Mouse (Mus musculus): ENCODE data around the gene Ilf3. TPM values are rescaled to one million over a fixed set of nuclear protein-coding genes. Genes with fewer than 3 reads are reported as not detected.

Gene Ilf3
- polyA plus RNA-seq, 1 experiment = 56.6 TPM

- H3K4me2 ChIP-seq (ENCODE audit: low read depth) = peak overlapping the region; percentile 76
- H3K27me3 ChIP-seq (ENCODE audit: control insufficient read depth, insufficient read depth, insufficient read length) = no peaks in the 10 kb centered on the region
- peaks cover 83% of the 10 kb centered on the region for H3K79me2 ChIP-seq (ENCODE audit: control insufficient read depth, insufficient read depth)
- no peak overlapping the region for H3ac ChIP-seq (ENCODE audit: control insufficient read depth, insufficient read length)
- TF ChIP-seq REST (IDR thresholded peaks at IDR 0.05; ENCODE audit: insufficient read depth, insufficient read length) (no peak), E2F4 (IDR thresholded peaks at IDR 0.05; ENCODE audit: insufficient read depth) (no peak), TCF12 (IDR thresholded peaks at IDR 0.05; ENCODE audit: insufficient read depth, poor library complexity, severe bottlenecking) (no peak), USF1 (IDR thresholded peaks at IDR 0.05; ENCODE audit: low read depth) (no peak), SRF (IDR thresholded peaks at IDR 0.05; ENCODE audit: control insufficient read depth, insufficient read length, low read depth) (no peak), POLR2AphosphoS2 (IDR thresholded peaks at IDR 0.05; ENCODE audit: insufficient read length, low read depth) (no peak), MYOD1 (IDR thresholded peaks at IDR 0.05; ENCODE audit: control insufficient read depth in 1 of 3, insufficient read length in 2 of 3, low read depth in 2 of 3) (no peak), MAX (IDR thresholded peaks at IDR 0.05; ENCODE audit: low read depth) (no peak), POLR2A (IDR thresholded peaks at IDR 0.05; ENCODE audit: insufficient read length, low read depth) (no peak), TCF3 (IDR thresholded peaks at IDR 0.05; ENCODE audit: insufficient read length, low read depth) (no peak), MYOG (IDR thresholded peaks at IDR 0.05; ENCODE audit: control insufficient read depth in 1 of 3, insufficient read depth in 1 of 3, insufficient read length in 2 of 3, low read depth in 2 of 3) (no peak), CEBPB (IDR thresholded peaks at IDR 0.05; ENCODE audit: insufficient read depth, poor library complexity, severe bottlenecking) (no peak)
- no peaks in the 10 kb centered on the region for H3K36me3 ChIP-seq (ENCODE audit: control insufficient read depth, insufficient read depth)
- H3K4me3 ChIP-seq = no peak overlapping the region
These were observed 60.5 kb downstream of the Ilf3 start for GRCm38 (mm10) chr9:21428178-21428577.

- no peaks in the 10 kb centered on the region for H3K27me3 ChIP-seq (ENCODE audit: control insufficient read depth, insufficient read depth, insufficient read length)
- no peak for TF ChIP-seq MAX (IDR thresholded peaks at IDR 0.05; ENCODE audit: low read depth)
- no peak for TF ChIP-seq TCF3 (IDR thresholded peaks at IDR 0.05; ENCODE audit: insufficient read length, low read depth)
- no peak for TF ChIP-seq E2F4 (IDR thresholded peaks at IDR 0.05; ENCODE audit: insufficient read depth)
- no peak for TF ChIP-seq REST (IDR thresholded peaks at IDR 0.05; ENCODE audit: insufficient read depth, insufficient read length)
- TF ChIP-seq USF1 (IDR thresholded peaks at IDR 0.05; ENCODE audit: low read depth) = no peak
- no peak for TF ChIP-seq MYOG (IDR thresholded peaks at IDR 0.05; ENCODE audit: control insufficient read depth in 1 of 3, insufficient read depth in 1 of 3, insufficient read length in 2 of 3, low read depth in 2 of 3)
- no peak for TF ChIP-seq MYOD1 (IDR thresholded peaks at IDR 0.05; ENCODE audit: control insufficient read depth in 1 of 3, insufficient read length in 2 of 3, low read depth in 2 of 3)
- TF ChIP-seq POLR2AphosphoS2 (IDR thresholded peaks at IDR 0.05; ENCODE audit: insufficient read length, low read depth) = no peak
- TF ChIP-seq POLR2A (IDR thresholded peaks at IDR 0.05; ENCODE audit: insufficient read length, low read depth) = no peak
- no peak for TF ChIP-seq CEBPB (IDR thresholded peaks at IDR 0.05; ENCODE audit: insufficient read depth, poor library complexity, severe bottlenecking)
- TF ChIP-seq TCF12 (IDR thresholded peaks at IDR 0.05; ENCODE audit: insufficient read depth, poor library complexity, severe bottlenecking) = no peak
- no peak for TF ChIP-seq SRF (IDR thresholded peaks at IDR 0.05; ENCODE audit: control insufficient read depth, insufficient read length, low read depth)
- H3K79me2 ChIP-seq (ENCODE audit: control insufficient read depth, insufficient read depth) = peaks cover 100% of the 10 kb centered on the region
- H3K4me2 ChIP-seq (ENCODE audit: low read depth) = no peak overlapping the region
- H3K36me3 ChIP-seq (ENCODE audit: control insufficient read depth, insufficient read depth) = no peaks in the 10 kb centered on the region
- H3K4me3 ChIP-seq = no peak overlapping the region
- H3ac ChIP-seq (ENCODE audit: control insufficient read depth, insufficient read length) = no peak overlapping the region
These were observed 63.1 kb downstream of the Ilf3 start for GRCm38 (mm10) chr9:21430724-21431123.

GRCm38 (mm10) chr9:21432066-21432465, 64.4 kb downstream of the Ilf3 start:
- Histone ChIP-seq H3K79me2 (ENCODE audit: control insufficient read depth, insufficient read depth) (peaks cover 100% of the 10 kb centered on the region), H3ac (ENCODE audit: control insufficient read depth, insufficient read length) (no peak overlapping the region), H3K4me2 (ENCODE audit: low read depth) (no peak overlapping the region), H3K36me3 (ENCODE audit: control insufficient read depth, insufficient read depth) (no peaks in the 10 kb centered on the region), H3K27me3 (ENCODE audit: control insufficient read depth, insufficient read depth, insufficient read length) (no peaks in the 10 kb centered on the region), H3K4me3 (no peak overlapping the region)
- TF ChIP-seq POLR2AphosphoS2 (IDR thresholded peaks at IDR 0.05; ENCODE audit: insufficient read length, low read depth) (no peak), MYOG (IDR thresholded peaks at IDR 0.05; ENCODE audit: control insufficient read depth in 1 of 3, insufficient read depth in 1 of 3, insufficient read length in 2 of 3, low read depth in 2 of 3) (no peak), USF1 (IDR thresholded peaks at IDR 0.05; ENCODE audit: low read depth) (no peak), REST (IDR thresholded peaks at IDR 0.05; ENCODE audit: insufficient read depth, insufficient read length) (no peak), MYOD1 (IDR thresholded peaks at IDR 0.05; ENCODE audit: control insufficient read depth in 1 of 3, insufficient read length in 2 of 3, low read depth in 2 of 3) (no peak), TCF3 (IDR thresholded peaks at IDR 0.05; ENCODE audit: insufficient read length, low read depth) (no peak), MAX (IDR thresholded peaks at IDR 0.05; ENCODE audit: low read depth) (no peak), CEBPB (IDR thresholded peaks at IDR 0.05; ENCODE audit: insufficient read depth, poor library complexity, severe bottlenecking) (no peak), TCF12 (IDR thresholded peaks at IDR 0.05; ENCODE audit: insufficient read depth, poor library complexity, severe bottlenecking) (no peak), POLR2A (IDR thresholded peaks at IDR 0.05; ENCODE audit: insufficient read length, low read depth) (no peak)

- Histone ChIP-seq H3K4me3 (no peak overlapping the region), H3K36me3 (ENCODE audit: control insufficient read depth, insufficient read depth) (no peaks in the 10 kb centered on the region), H3ac (ENCODE audit: control insufficient read depth, insufficient read length) (no peak overlapping the region), H3K27me3 (ENCODE audit: control insufficient read depth, insufficient read depth, insufficient read length) (no peaks in the 10 kb centered on the region), H3K79me2 (ENCODE audit: control insufficient read depth, insufficient read depth) (peaks cover 100% of the 10 kb centered on the region), H3K4me2 (ENCODE audit: low read depth) (no peak overlapping the region)
- TF ChIP-seq MYOD1 (IDR thresholded peaks at IDR 0.05; ENCODE audit: control insufficient read depth in 1 of 3, insufficient read length in 2 of 3, low read depth in 2 of 3) = no peak
These were observed 66.1 kb downstream of the Ilf3 start for GRCm38 (mm10) chr9:21433766-21434165.

- TF ChIP-seq SRF (IDR thresholded peaks at IDR 0.05; ENCODE audit: control insufficient read depth, insufficient read length, low read depth) (no peak), POLR2A (IDR thresholded peaks at IDR 0.05; ENCODE audit: insufficient read length, low read depth) (no peak), USF1 (IDR thresholded peaks at IDR 0.05; ENCODE audit: low read depth) (no peak), E2F4 (IDR thresholded peaks at IDR 0.05; ENCODE audit: insufficient read depth) (no peak), POLR2AphosphoS2 (IDR thresholded peaks at IDR 0.05; ENCODE audit: insufficient read length, low read depth) (no peak), MYOD1 (IDR thresholded peaks at IDR 0.05; ENCODE audit: control insufficient read depth in 1 of 3, insufficient read length in 2 of 3, low read depth in 2 of 3) (no peak), TCF3 (IDR thresholded peaks at IDR 0.05; ENCODE audit: insufficient read length, low read depth) (no peak), TCF12 (IDR thresholded peaks at IDR 0.05; ENCODE audit: insufficient read depth, poor library complexity, severe bottlenecking) (no peak), MAX (IDR thresholded peaks at IDR 0.05; ENCODE audit: low read depth) (no peak), REST (IDR thresholded peaks at IDR 0.05; ENCODE audit: insufficient read depth, insufficient read length) (no peak), MYOG (IDR thresholded peaks at IDR 0.05; ENCODE audit: control insufficient read depth in 1 of 3, insufficient read depth in 1 of 3, insufficient read length in 2 of 3, low read depth in 2 of 3) (no peak), CEBPB (IDR thresholded peaks at IDR 0.05; ENCODE audit: insufficient read depth, poor library complexity, severe bottlenecking) (no peak)
- Histone ChIP-seq H3K4me2 (ENCODE audit: low read depth) (no peak overlapping the region), H3K79me2 (ENCODE audit: control insufficient read depth, insufficient read depth) (peaks cover 100% of the 10 kb centered on the region), H3K27me3 (ENCODE audit: control insufficient read depth, insufficient read depth, insufficient read length) (no peaks in the 10 kb centered on the region), H3ac (ENCODE audit: control insufficient read depth, insufficient read length) (no peak overlapping the region), H3K4me3 (no peak overlapping the region), H3K36me3 (ENCODE audit: control insufficient read depth, insufficient read depth) (no peaks in the 10 kb centered on the region)
These were observed 66.7 kb downstream of the Ilf3 start for GRCm38 (mm10) chr9:21434410-21434809.

All from myocyte (in vitro differentiated cells).